Mouse (Mus musculus) C2C12 (cell line): Measurements from ENCODE around the gene Ctnna2.

Experiments used
- CTCF ChIP-seq: IDR thresholded peaks from one replicate; pipeline ENCODE4 v1.5.1; 2011; ENCODE audit not compliant: control insufficient read depth, insufficient read depth, insufficient read length
- MAX ChIP-seq: IDR thresholded peaks from one replicate; pipeline ENCODE4 v1.6.1; 2011; ENCODE audit warnings: mild to moderate bottlenecking, control low read depth
- MYOG ChIP-seq: IDR thresholded peaks from one replicate; pipeline ENCODE4 v1.6.1; 2011; ENCODE audit not compliant: control insufficient read depth, insufficient read length; ENCODE audit errors: extremely low read depth
- USF1 ChIP-seq: IDR thresholded peaks from one replicate; pipeline ENCODE4 v1.6.1; 2011; ENCODE audit warnings: low read depth, mild to moderate bottlenecking, control low read depth, moderate library complexity

GRCm38 (mm10) chr6:77743651-77744050 is 235.8 kb downstream of the Ctnna2 start:
- TF ChIP-seq CTCF (no peak), MAX (no peak), USF1 (no peak), MYOG (no peak)
